Mouse (Mus musculus): ENCODE measurements at regions not wholly inside any gene's neighbourhood (a gene's known extent, or its start where the extent isn't known, plus 50 kb on each side); places are given as distances from the start of the nearest gene placed in this dataset.

DNA sequence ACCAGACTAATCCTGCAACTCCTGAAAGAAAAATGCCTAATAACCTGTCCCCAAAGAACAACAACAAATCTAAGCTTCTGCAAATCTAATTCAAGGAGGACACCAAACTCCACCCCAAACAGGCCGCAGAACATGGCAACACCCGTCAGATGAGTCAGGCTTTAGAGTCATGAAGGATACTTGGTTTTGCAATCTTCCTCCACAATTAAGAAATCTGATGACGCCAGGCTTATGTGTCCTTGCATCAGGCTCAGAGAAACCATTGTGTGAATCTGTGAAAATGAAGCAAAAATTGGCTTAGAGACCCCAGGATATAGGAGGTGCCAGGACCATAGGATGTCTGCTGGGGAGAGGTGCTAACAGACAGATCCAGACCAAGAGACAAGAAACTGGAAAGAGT is 352.6 kb downstream of the Slco4c1 start:
- no peak for TF ChIP-seq CTCF (IDR thresholded peaks at IDR 0.05; ENCODE audit: control insufficient read depth, insufficient read depth, insufficient read length)
- no peak for TF ChIP-seq MYOD1 (IDR thresholded peaks at IDR 0.05; ENCODE audit: control insufficient read depth, insufficient read length, low read depth)
- TF ChIP-seq MAX (IDR thresholded peaks at IDR 0.05): no peak
